Mouse (Mus musculus): ENCODE results near the gene Cep135. TPM values are rescaled to one million over a fixed set of nuclear protein-coding genes. Genes with fewer than 3 reads are reported as not detected.
A peak's percentile ranks its signal among the peaks of the same experiment; 100 is the strongest.

Cep135 gene
- total RNA-seq, 1 experiment: 8.8 TPM

GRCm38 (mm10) chr5:76656212-76656611, 67.7 kb downstream of the Cep135 start, which contains the start of gene C530008M17Rik:
TSS of gene C530008M17Rik (plus strand) at chr5:76656512.
- Histone ChIP-seq H3K36me3 (ENCODE audit: control insufficient read depth, insufficient read depth, low read length, poor library complexity, severe bottlenecking) (no peaks in the 10 kb centered on the region), H3K9ac (ENCODE audit: insufficient read depth, low read depth, low read length, poor library complexity, severe bottlenecking) (peak within 1 kb of the TSS; percentile 69), H3K4me3 (ENCODE audit: insufficient read depth in 1 of 2, low read depth in 1 of 2, low read length in 2 of 2, poor library complexity in 1 of 2, severe bottlenecking in 1 of 2) (peak within 1 kb of the TSS; percentile 68 to 69), H3K4me1 (ENCODE audit: control insufficient read depth in 2 of 2, insufficient read depth in 2 of 2, low read length in 2 of 2, poor library complexity in 1 of 2) (no peaks in the 10 kb centered on the region), H3K27ac (ENCODE audit: insufficient read depth, low read depth, low read length, poor library complexity, severe bottlenecking) (no peak within 1 kb of the TSS), H3K9me3 (ENCODE audit: control insufficient read depth, insufficient read depth, low read depth, low read length) (no peaks in the 10 kb centered on the region)
- TF ChIP-seq MAFK (IDR thresholded peaks at IDR 0.05; ENCODE audit: insufficient read depth, low read depth, low read length) (no peak), ZC3H11A (IDR thresholded peaks at IDR 0.05; ENCODE audit: borderline replicate concordance, low read depth, low read length) (no peak), CHD2 (IDR thresholded peaks at IDR 0.05; ENCODE audit: low read depth, low read length) (no peak), ZNF384 (IDR thresholded peaks at IDR 0.05; ENCODE audit: low read depth, low read length) (no peak), HCFC1 (IDR thresholded peaks at IDR 0.05; ENCODE audit: borderline replicate concordance, insufficient read depth, low read length) (no peak)
- in situ Hi-C loops (cut with MboI; ENCODE audit: low sequenced_read_pairs in 2 of 2, unreplicated experiment in 2 of 2): no loop called here
- no peak for DNase-seq (ENCODE audit: low read depth, low spot score)

GRCm38 (mm10) chr5:76657245-76658083, 69.0 kb downstream of the Cep135 start:
- no peak overlapping the region for H3K27ac ChIP-seq (ENCODE audit: insufficient read depth, low read depth, low read length, poor library complexity, severe bottlenecking)
- in situ Hi-C loops (cut with MboI; ENCODE audit: low sequenced_read_pairs in 2 of 2, unreplicated experiment in 2 of 2): no loop called here
- H3K36me3 ChIP-seq (ENCODE audit: control insufficient read depth, insufficient read depth, low read length, poor library complexity, severe bottlenecking): no peaks in the 10 kb centered on the region

GRCm38 (mm10) chr5:76658084-76658934, 69.8 kb downstream of the Cep135 start:
- H3K36me3 ChIP-seq (ENCODE audit: control insufficient read depth, insufficient read depth, low read length, poor library complexity, severe bottlenecking): no peaks in the 10 kb centered on the region
- H3K4me3 ChIP-seq (ENCODE audit: insufficient read depth in 1 of 2, low read depth in 1 of 2, low read length in 2 of 2, poor library complexity in 1 of 2, severe bottlenecking in 1 of 2): peak overlapping the region; percentile 68 to 69
- no peak overlapping the region for H3K27ac ChIP-seq (ENCODE audit: insufficient read depth, low read depth, low read length, poor library complexity, severe bottlenecking)
- TF ChIP-seq CHD2 (IDR thresholded peaks at IDR 0.05; ENCODE audit: low read depth, low read length) (no peak), ZNF384 (IDR thresholded peaks at IDR 0.05; ENCODE audit: low read depth, low read length) (no peak), HCFC1 (IDR thresholded peaks at IDR 0.05; ENCODE audit: borderline replicate concordance, insufficient read depth, low read length) (no peak), MAFK (IDR thresholded peaks at IDR 0.05; ENCODE audit: insufficient read depth, low read depth, low read length) (no peak), ZC3H11A (IDR thresholded peaks at IDR 0.05; ENCODE audit: borderline replicate concordance, low read depth, low read length) (no peak)
- DNase-seq (ENCODE audit: low read depth, low spot score): peak; percentile 24
- H3K9me3 ChIP-seq (ENCODE audit: control insufficient read depth, insufficient read depth, low read depth, low read length): no peaks in the 10 kb centered on the region
- H3K9ac ChIP-seq (ENCODE audit: insufficient read depth, low read depth, low read length, poor library complexity, severe bottlenecking): peak overlapping the region; percentile 69
- in situ Hi-C loops (cut with MboI; ENCODE audit: low sequenced_read_pairs in 2 of 2, unreplicated experiment in 2 of 2): no loop called here
- H3K4me1 ChIP-seq (ENCODE audit: control insufficient read depth in 2 of 2, insufficient read depth in 2 of 2, low read length in 2 of 2, poor library complexity in 1 of 2): no peaks in the 10 kb centered on the region

More at GRCm38 (mm10) chr5:76657245-76658083, 69.0 kb downstream of the Cep135 start:
- Histone ChIP-seq H3K4me1 (ENCODE audit: control insufficient read depth in 2 of 2, insufficient read depth in 2 of 2, low read length in 2 of 2, poor library complexity in 1 of 2) (no peaks in the 10 kb centered on the region), H3K9me3 (ENCODE audit: control insufficient read depth, insufficient read depth, low read depth, low read length) (no peaks in the 10 kb centered on the region), H3K4me3 (ENCODE audit: insufficient read depth in 1 of 2, low read depth in 1 of 2, low read length in 2 of 2, poor library complexity in 1 of 2, severe bottlenecking in 1 of 2) (peak overlapping the region; percentile 68 to 69), H3K9ac (ENCODE audit: insufficient read depth, low read depth, low read length, poor library complexity, severe bottlenecking) (peak overlapping the region; percentile 69)
- DNase-seq (ENCODE audit: low read depth, low spot score): peak; percentile 22
- TF ChIP-seq CHD2 (IDR thresholded peaks at IDR 0.05; ENCODE audit: low read depth, low read length) (no peak), ZNF384 (IDR thresholded peaks at IDR 0.05; ENCODE audit: low read depth, low read length) (no peak), MAFK (IDR thresholded peaks at IDR 0.05; ENCODE audit: insufficient read depth, low read depth, low read length) (no peak), ZC3H11A (IDR thresholded peaks at IDR 0.05; ENCODE audit: borderline replicate concordance, low read depth, low read length) (no peak), HCFC1 (IDR thresholded peaks at IDR 0.05; ENCODE audit: borderline replicate concordance, insufficient read depth, low read length) (no peak)

- in situ Hi-C loops (cut with MboI; ENCODE audit: low sequenced_read_pairs in 2 of 2, unreplicated experiment in 2 of 2): no loop called here
- TF ChIP-seq CHD2 (IDR thresholded peaks at IDR 0.05; ENCODE audit: low read depth, low read length): no peak
- no peak for TF ChIP-seq HCFC1 (IDR thresholded peaks at IDR 0.05; ENCODE audit: borderline replicate concordance, insufficient read depth, low read length)
- no peak for TF ChIP-seq ZC3H11A (IDR thresholded peaks at IDR 0.05; ENCODE audit: borderline replicate concordance, low read depth, low read length)
- TF ChIP-seq ZNF384 (IDR thresholded peaks at IDR 0.05; ENCODE audit: low read depth, low read length): no peak
- no peak for TF ChIP-seq MAFK (IDR thresholded peaks at IDR 0.05; ENCODE audit: insufficient read depth, low read depth, low read length)
- Histone ChIP-seq H3K4me3 (ENCODE audit: insufficient read depth in 1 of 2, low read depth in 1 of 2, low read length in 2 of 2, poor library complexity in 1 of 2, severe bottlenecking in 1 of 2) (no peak overlapping the region), H3K4me1 (ENCODE audit: control insufficient read depth in 2 of 2, insufficient read depth in 2 of 2, low read length in 2 of 2, poor library complexity in 1 of 2) (no peaks in the 10 kb centered on the region), H3K9ac (ENCODE audit: insufficient read depth, low read depth, low read length, poor library complexity, severe bottlenecking) (no peak overlapping the region), H3K36me3 (ENCODE audit: control insufficient read depth, insufficient read depth, low read length, poor library complexity, severe bottlenecking) (no peaks in the 10 kb centered on the region), H3K27ac (ENCODE audit: insufficient read depth, low read depth, low read length, poor library complexity, severe bottlenecking) (no peak overlapping the region), H3K9me3 (ENCODE audit: control insufficient read depth, insufficient read depth, low read depth, low read length) (no peaks in the 10 kb centered on the region)
- no peak for DNase-seq (ENCODE audit: low read depth, low spot score)
Observed at GRCm38 (mm10) chr5:76659958-76660635, 71.6 kb downstream of the Cep135 start.
